Mouse (Mus musculus): Measurements from ENCODE around the gene Tmprss6.

DNA sequence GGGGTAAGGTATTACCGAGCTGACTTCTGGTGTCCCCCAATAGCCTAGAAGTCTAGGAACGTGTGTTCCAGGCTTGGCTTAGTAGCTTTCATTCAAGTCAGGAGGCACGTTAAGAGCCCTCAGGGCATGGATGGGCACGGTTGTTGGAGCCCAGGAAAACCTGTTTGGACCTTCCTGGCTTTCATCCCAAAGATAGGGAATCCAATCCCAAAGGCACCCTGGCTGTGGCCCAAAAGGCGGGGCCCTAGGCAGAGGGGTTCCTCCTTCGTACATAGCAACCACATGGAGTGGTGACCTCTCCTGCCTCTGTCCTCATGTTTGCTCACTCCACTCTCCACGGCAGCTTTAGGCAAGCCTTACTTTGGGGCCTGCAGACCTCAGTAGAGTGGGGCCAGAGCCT is 66.0 kb downstream of the Tmprss6 start:
- no peak for TF ChIP-seq CTCF (IDR thresholded peaks at IDR 0.05; ENCODE audit: extremely low read depth, insufficient read length, insufficient replicate concordance, low read depth, low read length)
- TF ChIP-seq POLR2A (IDR thresholded peaks at IDR 0.05; ENCODE audit: low read depth, low read length), result no peak

Measured in small intestine, adult 2 months (tissue).